Mouse (Mus musculus) myocyte (in vitro differentiated cells): ENCODE measurements around the gene Dscaml1. TPM values are rescaled to one million over a fixed set of nuclear protein-coding genes. Genes with fewer than 3 reads are reported as not detected.

Source experiments
- H3K27me3 ChIP-seq: one replicate; pipeline ENCODE4 v1.6.1; 2011; ENCODE audit not compliant: control insufficient read depth, insufficient read depth, insufficient read length
- H3K36me3 ChIP-seq: one replicate; pipeline ENCODE4 v1.6.1; 2011; ENCODE audit not compliant: control insufficient read depth, insufficient read depth
- H3K4me2 ChIP-seq: one replicate; pipeline ENCODE4 v1.6.1; 2011; ENCODE audit warnings: low read depth, control low read depth
- H3K4me3 ChIP-seq: one replicate; pipeline ENCODE4 v1.5.1; 2011; ENCODE audit warnings: mild to moderate bottlenecking, control low read depth, moderate library complexity
- H3K79me2 ChIP-seq: one replicate; pipeline ENCODE4 v1.6.1; 2011; ENCODE audit not compliant: control insufficient read depth, insufficient read depth
- H3ac ChIP-seq: one replicate; pipeline ENCODE4 v1.6.1; 2011; ENCODE audit not compliant: control insufficient read depth, insufficient read length
- CEBPB ChIP-seq: IDR thresholded peaks from 2 replicates; pipeline ENCODE4 v1.6.1; 2011; ENCODE audit warnings: mild to moderate bottlenecking, moderate library complexity; ENCODE audit not compliant: poor library complexity, insufficient read depth, severe bottlenecking
- E2F4 ChIP-seq: IDR thresholded peaks from one replicate; pipeline ENCODE4 v1.6.1; 2011; ENCODE audit warnings: mild to moderate bottlenecking, control low read depth, moderate library complexity; ENCODE audit not compliant: insufficient read depth
- MAX ChIP-seq: IDR thresholded peaks from one replicate; pipeline ENCODE4 v1.6.1; 2011; ENCODE audit warnings: low read depth, mild to moderate bottlenecking, control low read depth
- MYOD1 ChIP-seq, 3 experiments: IDR thresholded peaks; one replicate each; pipeline ENCODE4 v1.6.1; 2011; ENCODE audit warnings: control low read depth in 2 of 3, low read depth in 2 of 3, mild to moderate bottlenecking in 2 of 3, moderate library complexity in 1 of 3; ENCODE audit not compliant: insufficient read length in 2 of 3, control insufficient read depth in 1 of 3
- MYOG ChIP-seq, 3 experiments: IDR thresholded peaks; one replicate each; pipeline ENCODE4 v1.6.1; 2011; ENCODE audit warnings: control low read depth in 2 of 3, low read depth in 2 of 3, mild to moderate bottlenecking in 2 of 3; ENCODE audit not compliant: insufficient read length in 2 of 3, control insufficient read depth in 1 of 3, insufficient read depth in 1 of 3
- POLR2A ChIP-seq: IDR thresholded peaks from one replicate; pipeline ENCODE4 v1.6.1; 2011; ENCODE audit warnings: low read depth, mild to moderate bottlenecking, control low read depth, moderate library complexity; ENCODE audit not compliant: insufficient read length
- POLR2AphosphoS2 ChIP-seq: IDR thresholded peaks from one replicate; pipeline ENCODE4 v1.6.1; 2011; ENCODE audit warnings: low read depth, control low read depth; ENCODE audit not compliant: insufficient read length
- REST ChIP-seq: IDR thresholded peaks from one replicate; pipeline ENCODE4 v1.6.1; 2011; ENCODE audit warnings: mild to moderate bottlenecking, control low read depth, moderate library complexity; ENCODE audit not compliant: insufficient read depth, insufficient read length
- SRF ChIP-seq: IDR thresholded peaks from one replicate; pipeline ENCODE4 v1.6.1; 2011; ENCODE audit warnings: low read depth; ENCODE audit not compliant: control insufficient read depth, insufficient read length
- TCF12 ChIP-seq: IDR thresholded peaks from one replicate; pipeline ENCODE4 v1.6.1; 2011; ENCODE audit warnings: mild to moderate bottlenecking, control low read depth; ENCODE audit not compliant: poor library complexity, insufficient read depth, severe bottlenecking
- TCF3 ChIP-seq: IDR thresholded peaks from one replicate; pipeline ENCODE4 v1.6.1; 2011; ENCODE audit warnings: low read depth, control low read depth; ENCODE audit not compliant: insufficient read length
- USF1 ChIP-seq: IDR thresholded peaks from one replicate; pipeline ENCODE4 v1.6.1; 2011; ENCODE audit warnings: low read depth, mild to moderate bottlenecking, control low read depth, moderate library complexity
- polyA plus RNA-seq: library from polyadenylated mRNA; unstranded; fragments of >200 nt; fragmentation: generic; extraction: Trizol; gene quantifications from one replicate; pipeline ENCODE4 v1.2.1, GENCODE M21; 2012; ENCODE audit warnings: missing spikeins

Dscaml1 gene
- polyA plus RNA-seq, 1 experiment, result not detected

DNA sequence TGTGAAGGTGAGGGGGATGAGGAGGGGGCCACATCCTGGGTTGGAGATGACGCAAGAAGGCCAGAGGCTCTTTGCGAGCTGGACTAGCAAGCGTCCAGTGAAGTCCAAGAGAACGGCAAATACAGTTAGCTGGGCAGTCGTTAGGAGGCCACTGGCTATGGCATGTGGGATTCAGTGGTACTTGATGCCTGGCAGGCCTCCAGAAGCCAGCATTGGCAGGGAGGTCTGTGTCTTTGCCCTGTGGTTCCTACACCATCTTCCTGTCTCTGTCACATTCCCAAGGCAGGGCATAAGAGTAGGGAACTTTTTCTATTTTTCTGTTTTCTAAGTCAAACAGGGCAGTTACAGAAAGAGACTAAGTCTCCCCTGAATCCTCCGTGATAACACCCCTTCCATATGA is 237.9 kb downstream of the Dscaml1 start:
- Histone ChIP-seq H3K4me3 (no peak overlapping the region), H3K36me3 (no peaks in the 10 kb centered on the region), H3K79me2 (no peaks in the 10 kb centered on the region), H3ac (no peak overlapping the region), H3K4me2 (no peak overlapping the region), H3K27me3 (peaks cover 36% of the 10 kb centered on the region)
- no peak for TF ChIP-seq REST
- no peak for TF ChIP-seq MYOG (IDR thresholded peaks at IDR 0.05; ENCODE audit: control insufficient read depth in 1 of 3, insufficient read depth in 1 of 3, insufficient read length in 2 of 3, low read depth in 2 of 3)
- TF ChIP-seq POLR2A, result no peak
- no peak for TF ChIP-seq E2F4
- TF ChIP-seq SRF, result no peak
- TF ChIP-seq CEBPB, result no peak
- no peak for TF ChIP-seq TCF12
- no peak for TF ChIP-seq TCF3
- no peak for TF ChIP-seq MAX
- TF ChIP-seq POLR2AphosphoS2, result no peak
- TF ChIP-seq USF1, result no peak
- no peak for TF ChIP-seq MYOD1 (IDR thresholded peaks at IDR 0.05; ENCODE audit: control insufficient read depth in 1 of 3, insufficient read length in 2 of 3, low read depth in 2 of 3)

DNA sequence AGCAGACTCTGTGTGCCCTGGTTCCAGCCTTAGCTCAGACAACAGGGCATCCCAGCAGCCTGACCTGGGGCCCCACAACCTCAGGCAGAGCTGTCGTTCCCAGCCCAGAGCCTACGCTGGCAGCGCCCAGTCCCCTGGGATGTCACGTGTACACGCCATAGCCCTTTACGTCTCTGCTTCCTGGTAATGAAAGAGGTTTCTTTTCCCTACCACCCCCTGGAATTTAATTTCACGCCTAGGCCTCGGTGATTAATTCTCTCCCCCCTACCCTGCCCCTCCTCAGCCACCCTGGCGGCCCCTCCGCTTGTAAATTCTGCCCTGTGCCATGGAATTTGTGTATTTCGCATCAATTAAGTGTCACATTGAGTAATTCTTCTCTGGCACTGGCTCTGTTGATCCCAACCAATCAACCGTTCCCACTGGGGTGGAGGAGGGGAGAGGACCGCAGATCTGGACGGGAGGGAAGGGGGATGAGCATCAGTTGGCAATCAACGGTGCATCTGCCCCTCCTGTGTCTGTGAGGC is 238.5 kb downstream of the Dscaml1 start:
- H3K79me2 ChIP-seq, result no peaks in the 10 kb centered on the region
- no peak for TF ChIP-seq REST
- no peak for TF ChIP-seq USF1
- TF ChIP-seq POLR2AphosphoS2, result no peak
- TF ChIP-seq MAX, result no peak
- TF ChIP-seq CEBPB, result no peak
- TF ChIP-seq TCF12, result no peak
- no peak for TF ChIP-seq SRF
- no peak for TF ChIP-seq E2F4
- no peak for TF ChIP-seq POLR2A
- TF ChIP-seq TCF3, result no peak
- no peak overlapping the region for H3K4me2 ChIP-seq
- H3K27me3 ChIP-seq, result peaks cover 41% of the 10 kb centered on the region
- H3K4me3 ChIP-seq, result no peak overlapping the region
- no peak overlapping the region for H3ac ChIP-seq
- no peaks in the 10 kb centered on the region for H3K36me3 ChIP-seq

DNA sequence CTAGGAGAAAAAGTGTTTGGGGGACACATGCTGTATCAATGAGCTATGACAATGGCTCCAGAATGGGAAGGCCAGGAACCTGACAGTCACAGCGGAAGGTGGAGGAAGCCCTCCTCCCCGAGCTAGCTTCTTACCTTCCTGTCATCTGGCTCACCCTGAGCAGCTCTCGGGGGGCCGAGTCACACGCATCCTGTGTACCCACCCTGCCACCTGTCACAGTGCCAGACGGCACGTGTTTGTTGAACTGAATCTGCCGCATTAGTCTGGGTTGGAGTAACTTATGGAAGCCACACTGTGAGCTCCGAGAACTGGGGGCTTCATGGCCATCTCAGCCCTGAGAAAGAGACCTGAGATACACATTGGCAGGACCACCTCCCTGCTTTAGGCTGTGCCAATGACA is 249.5 kb downstream of the Dscaml1 start:
- Histone ChIP-seq H3K79me2 (no peaks in the 10 kb centered on the region), H3ac (no peak overlapping the region), H3K4me3 (no peak overlapping the region), H3K4me2 (no peak overlapping the region), H3K36me3 (no peaks in the 10 kb centered on the region), H3K27me3 (peaks cover 33% of the 10 kb centered on the region)
- TF ChIP-seq MAX (no peak), E2F4 (no peak), TCF3 (no peak), SRF (no peak), REST (no peak)

DNA sequence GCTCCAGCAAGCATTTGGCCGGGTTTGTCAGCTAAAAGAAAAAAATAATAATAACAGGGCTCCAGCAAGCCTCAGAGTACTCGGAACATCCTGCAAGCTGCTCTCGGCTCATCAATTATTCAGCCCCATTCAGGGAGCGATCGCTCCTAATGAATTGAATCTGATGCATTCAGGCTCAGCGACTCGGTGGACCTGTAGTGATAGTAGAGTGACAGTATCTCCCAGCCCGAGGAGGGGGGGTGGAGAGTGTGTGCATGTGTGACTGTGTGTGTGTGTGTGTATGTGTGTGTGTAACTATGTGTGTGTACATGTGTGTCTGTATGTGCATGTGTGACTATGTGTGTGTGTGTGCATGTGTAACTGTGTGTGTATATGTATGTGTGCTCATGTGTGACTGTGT is 250.2 kb downstream of the Dscaml1 start:
- no peak overlapping the region for H3K4me3 ChIP-seq
- H3ac ChIP-seq, result no peak overlapping the region
- no peaks in the 10 kb centered on the region for H3K79me2 ChIP-seq
- H3K4me2 ChIP-seq, result no peak overlapping the region
- TF ChIP-seq TCF3 (no peak), REST (no peak), CEBPB (no peak), MYOG (IDR thresholded peaks at IDR 0.05; ENCODE audit: control insufficient read depth in 1 of 3, insufficient read depth in 1 of 3, insufficient read length in 2 of 3, low read depth in 2 of 3) (no peak), USF1 (no peak), TCF12 (no peak), MAX (no peak), E2F4 (no peak), POLR2A (no peak), POLR2AphosphoS2 (no peak), MYOD1 (IDR thresholded peaks at IDR 0.05; ENCODE audit: control insufficient read depth in 1 of 3, insufficient read length in 2 of 3, low read depth in 2 of 3) (no peak), SRF (no peak)
- peaks cover 33% of the 10 kb centered on the region for H3K27me3 ChIP-seq
- no peaks in the 10 kb centered on the region for H3K36me3 ChIP-seq

GRCm38 (mm10) chr9:45677236-45677781 is 250.9 kb downstream of the Dscaml1 start:
- no peaks in the 10 kb centered on the region for H3K36me3 ChIP-seq
- H3ac ChIP-seq, result no peak overlapping the region
- peak overlapping the region; percentile 30 for H3K4me2 ChIP-seq
- no peak overlapping the region for H3K4me3 ChIP-seq
- TF ChIP-seq TCF12, result no peak
- TF ChIP-seq MYOD1 (IDR thresholded peaks at IDR 0.05; ENCODE audit: control insufficient read depth in 1 of 3, insufficient read length in 2 of 3, low read depth in 2 of 3), result no peak
- TF ChIP-seq CEBPB, result no peak
- TF ChIP-seq POLR2A, result no peak
- no peak for TF ChIP-seq E2F4
- no peak for TF ChIP-seq SRF
- TF ChIP-seq TCF3, result no peak
- TF ChIP-seq POLR2AphosphoS2, result no peak
- no peak for TF ChIP-seq REST
- no peak for TF ChIP-seq USF1
- no peak for TF ChIP-seq MAX
- no peak for TF ChIP-seq MYOG (IDR thresholded peaks at IDR 0.05; ENCODE audit: control insufficient read depth in 1 of 3, insufficient read depth in 1 of 3, insufficient read length in 2 of 3, low read depth in 2 of 3)
- peaks cover 33% of the 10 kb centered on the region for H3K27me3 ChIP-seq
- no peaks in the 10 kb centered on the region for H3K79me2 ChIP-seq
